Mouse (Mus musculus): Measurements from ENCODE around the gene Dppa3. TPM values are rescaled to one million over a fixed set of nuclear protein-coding genes. Genes with fewer than 3 reads are reported as not detected.

Dppa3 gene
- polyA plus RNA-seq, 1 experiment from 2014 or later, result not detected

GRCm38 (mm10) chr6:122599054-122599737, 27.0 kb upstream of the Dppa3 start:
- H3K36me3 ChIP-seq (ENCODE audit: control insufficient read depth, insufficient read depth), result no peaks in the 10 kb centered on the region
- WGBS, result 86% methylated on average over 9 of the region's 9 CpGs
- H3K27ac ChIP-seq (ENCODE audit: low read length), result no peak overlapping the region
- H3K4me1 ChIP-seq (ENCODE audit: control insufficient read depth, insufficient read depth, low read length), result peaks cover 5% of the 10 kb centered on the region; the same call in 1 of the 2 replicates
- no peaks in the 10 kb centered on the region for H3K27me3 ChIP-seq (ENCODE audit: control insufficient read depth, insufficient read depth, low read length)
- no peak for ATAC-seq (replicated peaks; ENCODE audit: extremely low read depth, insufficient read depth, low FRiP score)
- H3K9me3 ChIP-seq (replicated peaks; ENCODE audit: control insufficient read depth, low read length), result no peaks in the 10 kb centered on the region
- H3K4me2 ChIP-seq (ENCODE audit: low read depth, low read length), result no peak overlapping the region
- H3K4me3 ChIP-seq (ENCODE audit: low read length), result no peak overlapping the region
- no peak overlapping the region for H3K9ac ChIP-seq (ENCODE audit: low read length)

- 81% methylated on average over 7 of the region's 7 CpGs for WGBS
- H3K4me2 ChIP-seq (ENCODE audit: low read depth, low read length), result no peak overlapping the region
- ATAC-seq (replicated peaks; ENCODE audit: extremely low read depth, insufficient read depth, low FRiP score), result no peak
Measured at GRCm38 (mm10) chr6:122600066-122600646, 26.1 kb upstream of the Dppa3 start.

GRCm38 (mm10) chr6:122601031-122601430, 25.2 kb upstream of the Dppa3 start:
- no peaks in the 10 kb centered on the region for H3K27me3 ChIP-seq (ENCODE audit: control insufficient read depth, insufficient read depth, low read length)
- no peaks in the 10 kb centered on the region for H3K36me3 ChIP-seq (ENCODE audit: control insufficient read depth, insufficient read depth)
- no peak overlapping the region for H3K9ac ChIP-seq (ENCODE audit: low read length)
- H3K4me1 ChIP-seq (ENCODE audit: control insufficient read depth, insufficient read depth, low read length), result peaks cover 5% of the 10 kb centered on the region; the same call in 1 of the 2 replicates
- no peak overlapping the region for H3K27ac ChIP-seq (ENCODE audit: low read length)
- no peak for ATAC-seq (replicated peaks; ENCODE audit: extremely low read depth, insufficient read depth, low FRiP score)
- WGBS, result 91% methylated on average over 4 of the region's 4 CpGs
- no peaks in the 10 kb centered on the region for H3K9me3 ChIP-seq (replicated peaks; ENCODE audit: control insufficient read depth, low read length)
- no peak overlapping the region for H3K4me3 ChIP-seq (ENCODE audit: low read length)
- H3K4me2 ChIP-seq (ENCODE audit: low read depth, low read length), result no peak overlapping the region

More at GRCm38 (mm10) chr6:122600066-122600646, 26.1 kb upstream of the Dppa3 start:
- Histone ChIP-seq H3K4me1 (ENCODE audit: control insufficient read depth, insufficient read depth, low read length) (peaks cover 5% of the 10 kb centered on the region; the same call in 1 of the 2 replicates), H3K36me3 (ENCODE audit: control insufficient read depth, insufficient read depth) (no peaks in the 10 kb centered on the region), H3K9me3 (replicated peaks; ENCODE audit: control insufficient read depth, low read length) (no peaks in the 10 kb centered on the region), H3K4me3 (ENCODE audit: low read length) (no peak overlapping the region), H3K9ac (ENCODE audit: low read length) (no peak overlapping the region), H3K27ac (ENCODE audit: low read length) (no peak overlapping the region), H3K27me3 (ENCODE audit: control insufficient read depth, insufficient read depth, low read length) (no peaks in the 10 kb centered on the region)

- H3K27me3 ChIP-seq (ENCODE audit: control insufficient read depth, insufficient read depth, low read length), result no peaks in the 10 kb centered on the region
- 76% methylated on average over 3 of the region's 3 CpGs for WGBS
- H3K4me1 ChIP-seq (ENCODE audit: control insufficient read depth, insufficient read depth, low read length), result peaks cover 5% of the 10 kb centered on the region; the same call in 1 of the 2 replicates
- ATAC-seq (replicated peaks; ENCODE audit: extremely low read depth, insufficient read depth, low FRiP score), result no peak
- peak overlapping the region; percentile 78 for H3K9ac ChIP-seq (ENCODE audit: low read length)
- peak overlapping the region; percentile 71 for H3K4me3 ChIP-seq (ENCODE audit: low read length)
- H3K27ac ChIP-seq (ENCODE audit: low read length), result no peak overlapping the region; the same call in 1 of the 2 replicates
- no peaks in the 10 kb centered on the region for H3K9me3 ChIP-seq (replicated peaks; ENCODE audit: control insufficient read depth, low read length)
- peak overlapping the region; percentile 81 for H3K4me2 ChIP-seq (ENCODE audit: low read depth, low read length)
- no peaks in the 10 kb centered on the region for H3K36me3 ChIP-seq (ENCODE audit: control insufficient read depth, insufficient read depth)
Measured at GRCm38 (mm10) chr6:122601615-122602014, 24.6 kb upstream of the Dppa3 start.

- no peaks in the 10 kb centered on the region for H3K9me3 ChIP-seq (replicated peaks; ENCODE audit: control insufficient read depth, low read length)
- H3K27me3 ChIP-seq (ENCODE audit: control insufficient read depth, insufficient read depth, low read length), result no peaks in the 10 kb centered on the region
- H3K36me3 ChIP-seq (ENCODE audit: control insufficient read depth, insufficient read depth), result no peaks in the 10 kb centered on the region
- H3K4me3 ChIP-seq (ENCODE audit: low read length), result peak within 1 kb of the TSS; percentile 71
- H3K4me1 ChIP-seq (ENCODE audit: control insufficient read depth, insufficient read depth, low read length), result peaks cover 5% of the 10 kb centered on the region; the same call in 1 of the 2 replicates
- WGBS, result 3% methylated on average over 22 of the region's 22 CpGs
- peak within 1 kb of the TSS; percentile 78 for H3K9ac ChIP-seq (ENCODE audit: low read length)
- ATAC-seq (replicated peaks; ENCODE audit: extremely low read depth, insufficient read depth, low FRiP score), result peak; percentile 86
- H3K27ac ChIP-seq (ENCODE audit: low read length), result peak within 1 kb of the TSS; percentile 85
- peak within 1 kb of the TSS; percentile 81 for H3K4me2 ChIP-seq (ENCODE audit: low read depth, low read length)
Measured at GRCm38 (mm10) chr6:122602242-122602991, 23.8 kb upstream of the Dppa3 start, which contains the start of gene Apobec1. Gene Apobec1 (minus strand): TSS chr6:122602444.

GRCm38 (mm10) chr6:122602992-122603322, 23.3 kb upstream of the Dppa3 start:
- Histone ChIP-seq H3K27ac (ENCODE audit: low read length) (peak overlapping the region; percentile 85), H3K4me1 (ENCODE audit: control insufficient read depth, insufficient read depth, low read length) (peaks cover 5% of the 10 kb centered on the region; the same call in 1 of the 2 replicates), H3K9ac (ENCODE audit: low read length) (no peak overlapping the region), H3K36me3 (ENCODE audit: control insufficient read depth, insufficient read depth) (no peaks in the 10 kb centered on the region), H3K27me3 (ENCODE audit: control insufficient read depth, insufficient read depth, low read length) (no peaks in the 10 kb centered on the region), H3K4me2 (ENCODE audit: low read depth, low read length) (peak overlapping the region; percentile 81), H3K4me3 (ENCODE audit: low read length) (peak overlapping the region; percentile 71), H3K9me3 (replicated peaks; ENCODE audit: control insufficient read depth, low read length) (no peaks in the 10 kb centered on the region)
- ATAC-seq (replicated peaks; ENCODE audit: extremely low read depth, insufficient read depth, low FRiP score), result no peak
- WGBS, result 16% methylated on average over 1 of the region's 1 CpGs

GRCm38 (mm10) chr6:122604260-122604659, 21.9 kb upstream of the Dppa3 start:
- no peak overlapping the region for H3K27ac ChIP-seq (ENCODE audit: low read length)
- no peak overlapping the region for H3K9ac ChIP-seq (ENCODE audit: low read length)
- peaks cover 5% of the 10 kb centered on the region; the same call in 1 of the 2 replicates for H3K4me1 ChIP-seq (ENCODE audit: control insufficient read depth, insufficient read depth, low read length)
- ATAC-seq (replicated peaks; ENCODE audit: extremely low read depth, insufficient read depth, low FRiP score), result no peak
- no peaks in the 10 kb centered on the region for H3K36me3 ChIP-seq (ENCODE audit: control insufficient read depth, insufficient read depth)
- H3K27me3 ChIP-seq (ENCODE audit: control insufficient read depth, insufficient read depth, low read length), result no peaks in the 10 kb centered on the region
- no peak overlapping the region for H3K4me3 ChIP-seq (ENCODE audit: low read length)
- H3K9me3 ChIP-seq (replicated peaks; ENCODE audit: control insufficient read depth, low read length), result no peaks in the 10 kb centered on the region
- H3K4me2 ChIP-seq (ENCODE audit: low read depth, low read length), result no peak overlapping the region

- ATAC-seq (replicated peaks; ENCODE audit: extremely low read depth, insufficient read depth, low FRiP score), result no peak
- Histone ChIP-seq H3K36me3 (ENCODE audit: control insufficient read depth, insufficient read depth) (no peaks in the 10 kb centered on the region), H3K9me3 (replicated peaks; ENCODE audit: control insufficient read depth, low read length) (no peaks in the 10 kb centered on the region), H3K4me3 (ENCODE audit: low read length) (no peak overlapping the region), H3K4me2 (ENCODE audit: low read depth, low read length) (no peak overlapping the region), H3K4me1 (ENCODE audit: control insufficient read depth, insufficient read depth, low read length) (peaks cover 8% of the 10 kb centered on the region), H3K9ac (ENCODE audit: low read length) (no peak overlapping the region), H3K27ac (ENCODE audit: low read length) (no peak overlapping the region), H3K27me3 (ENCODE audit: control insufficient read depth, insufficient read depth, low read length) (no peaks in the 10 kb centered on the region)
- WGBS, result 86% methylated on average over 8 of the region's 8 CpGs
Measured at GRCm38 (mm10) chr6:122605483-122605882, 20.7 kb upstream of the Dppa3 start.

- H3K4me3 ChIP-seq (ENCODE audit: low read length), result no peak overlapping the region
- peaks cover 8% of the 10 kb centered on the region for H3K4me1 ChIP-seq (ENCODE audit: control insufficient read depth, insufficient read depth, low read length)
- no peak for ATAC-seq (replicated peaks; ENCODE audit: extremely low read depth, insufficient read depth, low FRiP score)
- no peak overlapping the region for H3K4me2 ChIP-seq (ENCODE audit: low read depth, low read length)
- H3K9me3 ChIP-seq (replicated peaks; ENCODE audit: control insufficient read depth, low read length), result no peaks in the 10 kb centered on the region
- 93% methylated on average over 11 of the region's 11 CpGs for WGBS
- no peaks in the 10 kb centered on the region for H3K27me3 ChIP-seq (ENCODE audit: control insufficient read depth, insufficient read depth, low read length)
- no peak overlapping the region for H3K9ac ChIP-seq (ENCODE audit: low read length)
- no peaks in the 10 kb centered on the region for H3K36me3 ChIP-seq (ENCODE audit: control insufficient read depth, insufficient read depth)
- no peak overlapping the region for H3K27ac ChIP-seq (ENCODE audit: low read length)
Measured at GRCm38 (mm10) chr6:122606661-122607060, 19.5 kb upstream of the Dppa3 start.
